Comparison of ENCODE assay signal across 9 mouse cellular contexts in genomic region chr16:11034193-11034803, GRCm38 (mm10). TPM values are rescaled to one million over a fixed set of nuclear protein-coding genes. Genes with fewer than 3 reads are reported as not detected.
DNase-seq lines count a peak whose midpoint lies in the region; ATAC-seq and TF ChIP-seq lines count a peak whose summit lies in the region.
"Had no signal": no experiment of that assay in that cellular context is flagged by ENCODE, and none has a peak within 500 bp of the region (broad histone marks: within the 10 kb centered on the region; RNA-seq: fewer than 3 reads in every experiment).

No protein-coding gene starts in this region.

- H3K36me3 ChIP-seq in kidney, embryonic 16.5 days (ENCODE audit: insufficient read depth, low read length): no peaks in the 10 kb centered on the region
- H3K36me3 ChIP-seq in liver, adult 2 months (ENCODE audit: control insufficient read depth, insufficient read depth, low read length): no peaks in the 10 kb centered on the region
- no peaks in the 10 kb centered on the region for H3K36me3 ChIP-seq in neural tube, embryonic 12.5 days
- no peaks in the 10 kb centered on the region for H3K36me3 ChIP-seq in stomach, postnatal 0 days (ENCODE audit: control insufficient read depth, insufficient read depth, low read length)
- H3K36me3 ChIP-seq: embryonic facial prominence, embryonic 12.5 days had no signal

- peak; percentile 91 for ATAC-seq in granulocyte monocyte progenitor cell, adult 5-6 weeks (replicated peaks; ENCODE audit: poor library complexity, severe bottlenecking)
- peak; percentile 33 for ATAC-seq in kidney, embryonic 16.5 days (ENCODE audit: low FRiP score, low TSS enrichment)
- 0 out of 2 replicates have a peak, but pooled peaks have one; percentile 41 for ATAC-seq in neural tube, embryonic 12.5 days (ENCODE audit: low FRiP score, low read depth)
- peak; percentile 82 for ATAC-seq in stomach, postnatal 0 days (ENCODE audit: low FRiP score, low TSS enrichment)

- TF ChIP-seq POLR2A in liver, adult 2 months (IDR thresholded peaks at IDR 0.05; ENCODE audit: extremely low read depth, insufficient read depth, low read length): no peak

- WGBS in kidney, embryonic 16.5 days: 2% methylated on average over 4 of the region's 4 CpGs
- WGBS in liver, adult 2 months: 0% methylated on average over 4 of the region's 4 CpGs
- WGBS in neural tube, embryonic 12.5 days: 0% methylated on average over 4 of the region's 4 CpGs
- 3% methylated on average over 4 of the region's 4 CpGs for WGBS in stomach, postnatal 0 days

- no peak overlapping the region for H3K4me2 ChIP-seq in kidney, embryonic 16.5 days (replicated peaks; ENCODE audit: low read depth, low read length)
- H3K4me2 ChIP-seq in neural tube, embryonic 12.5 days (replicated peaks): no peak overlapping the region
- H3K4me2 ChIP-seq in stomach, postnatal 0 days (replicated peaks; ENCODE audit: low read depth): no peak overlapping the region
- H3K4me2 ChIP-seq: embryonic facial prominence, embryonic 12.5 days had no signal

- no peaks in the 10 kb centered on the region for H3K79me2 ChIP-seq in liver, adult 2 months (ENCODE audit: control insufficient read depth, insufficient read depth, low read length)

- no peaks in the 10 kb centered on the region for H3K4me1 ChIP-seq in kidney, embryonic 16.5 days (ENCODE audit: insufficient read depth, low read length)
- no peaks in the 10 kb centered on the region for H3K4me1 ChIP-seq in liver, adult 2 months (ENCODE audit: control insufficient read depth, insufficient read depth, low read length)
- no peaks in the 10 kb centered on the region for H3K4me1 ChIP-seq in neural tube, embryonic 12.5 days
- no peaks in the 10 kb centered on the region for H3K4me1 ChIP-seq in stomach, postnatal 0 days (replicated peaks; ENCODE audit: control insufficient read depth, insufficient read depth)
- H3K4me1 ChIP-seq: embryonic facial prominence, embryonic 12.5 days had no signal

- H3K9me3 ChIP-seq in kidney, embryonic 16.5 days (ENCODE audit: low read length): no peaks in the 10 kb centered on the region
- H3K9me3 ChIP-seq in neural tube, embryonic 12.5 days: no peaks in the 10 kb centered on the region
- H3K9me3 ChIP-seq in stomach, postnatal 0 days (ENCODE audit: control insufficient read depth, low read length): no peaks in the 10 kb centered on the region
- H3K9me3 ChIP-seq: embryonic facial prominence, embryonic 12.5 days had no signal

- no peak overlapping the region for H3K4me3 ChIP-seq in kidney, embryonic 16.5 days (ENCODE audit: low read length)
- H3K4me3 ChIP-seq in liver, adult 2 months (ENCODE audit: insufficient read depth, low read depth, low read length): no peak overlapping the region
- no peak overlapping the region for H3K4me3 ChIP-seq in neural tube, embryonic 12.5 days
- H3K4me3 ChIP-seq in stomach, postnatal 0 days (ENCODE audit: low read depth, low read length): no peak overlapping the region
- H3K4me3 ChIP-seq: embryonic facial prominence, embryonic 12.5 days had no signal

- H3K9ac ChIP-seq in kidney, embryonic 16.5 days (replicated peaks; ENCODE audit: low read length): no peak overlapping the region
- no peak overlapping the region for H3K9ac ChIP-seq in liver, adult 2 months (ENCODE audit: low read depth, low read length)
- H3K9ac ChIP-seq in neural tube, embryonic 12.5 days: no peak overlapping the region
- no peak overlapping the region for H3K9ac ChIP-seq in stomach, postnatal 0 days (ENCODE audit: low read length)
- H3K9ac ChIP-seq: embryonic facial prominence, embryonic 12.5 days had no signal

- no peaks in the 10 kb centered on the region for H3K27me3 ChIP-seq in kidney, embryonic 16.5 days (ENCODE audit: insufficient read depth, low read length)
- no peaks in the 10 kb centered on the region for H3K27me3 ChIP-seq in liver, adult 2 months (ENCODE audit: control insufficient read depth, insufficient read depth, low read length)
- no peaks in the 10 kb centered on the region for H3K27me3 ChIP-seq in neural tube, embryonic 12.5 days (replicated peaks)
- no peaks in the 10 kb centered on the region for H3K27me3 ChIP-seq in stomach, postnatal 0 days (ENCODE audit: control insufficient read depth, insufficient read depth, low read length)
- H3K27me3 ChIP-seq: embryonic facial prominence, embryonic 12.5 days had no signal

- DNase-seq in 416B (ENCODE audit: low read depth): peak; percentile 85
- peak; percentile 87 for DNase-seq in adrenal gland, adult 2 months
- peak; percentile 61 for DNase-seq in embryo, embryonic 11.5 days (ENCODE audit: low read depth, low spot score)
- DNase-seq in liver, adult 2 months (ENCODE audit: extremely low read depth, low read depth, low spot score): peak; percentile 63
- peak; percentile 88 for DNase-seq in stomach, postnatal 0 days (ENCODE audit: low spot score)

- H3K27ac ChIP-seq in kidney, embryonic 16.5 days (ENCODE audit: low read length): no peak overlapping the region
- H3K27ac ChIP-seq in liver, adult 2 months (replicated peaks; ENCODE audit: insufficient read depth, low read depth, low read length): no peak overlapping the region
- H3K27ac ChIP-seq in neural tube, embryonic 12.5 days: no peak overlapping the region
- no peak overlapping the region for H3K27ac ChIP-seq in stomach, postnatal 0 days (replicated peaks)
- H3K27ac ChIP-seq: embryonic facial prominence, embryonic 12.5 days had no signal

- no peak for TF ChIP-seq EP300 in stomach, postnatal 0 days (optimal IDR thresholded peaks at IDR 0.05)

- peak; percentile 100 for TF ChIP-seq CTCF in liver, adult 2 months (IDR thresholded peaks at IDR 0.05; ENCODE audit: low read depth, low read length)
- TF ChIP-seq CTCF in stomach, postnatal 0 days (IDR thresholded peaks at IDR 0.05; ENCODE audit: low read depth): peak; percentile 100

RNA-seq across cellular contexts. Expression of gene Snn, which starts 26.4 kb away (rescaled TPM):
- 10 to 100 TPM in 1 of 2 experiments, 1 to 10 TPM in 1; 9.7 to 16.5 TPM for total RNA-seq in adrenal gland, adult 2 months (2021)
- polyA plus RNA-seq in adrenal gland, adult 2 months (2012; rRNA removed): 9.1 and 9.2 TPM in 2 replicates
- 1.8 and 2.2 TPM in 2 replicates for total RNA-seq in granulocyte monocyte progenitor cell, adult 5-6 weeks (2014; fragmentation: Nextera tagmentation)
- 0.43 and 2.0 TPM in 2 replicates for total RNA-seq in granulocyte monocyte progenitor cell, adult 5-6 weeks (2017)
- polyA plus RNA-seq in kidney, embryonic 16.5 days (2015; fragmentation: Nextera tagmentation; extraction: Ambion mirVana): 40.6 and 42.1 TPM in 2 replicates
- total RNA-seq in liver, adult 2 months (2014; rRNA removed): 1.0 and 1.9 TPM in 2 replicates
- 1.2 and 2.5 TPM in 2 replicates for polyA plus RNA-seq in liver, adult 2 months (2012; rRNA removed)
- polyA plus RNA-seq in neural tube, embryonic 12.5 days (2016; fragmentation: Nextera tagmentation; extraction: Ambion mirVana): 115 and 117 TPM in 2 replicates
- 11.8 and 12.2 TPM in 2 replicates for polyA plus RNA-seq in stomach, postnatal 0 days (2015; fragmentation: Nextera tagmentation; extraction: Ambion mirVana)

RNA-seq across cellular contexts. Expression of gene Litaf, which starts 31.7 kb away (rescaled TPM):
- total RNA-seq in adrenal gland, adult 2 months (2021): 10 to 100 TPM; 50.4 to 65.2 TPM
- polyA plus RNA-seq in adrenal gland, adult 2 months (2012; rRNA removed): 221 and 284 TPM in 2 replicates
- 46.4 and 48.0 TPM in 2 replicates for total RNA-seq in granulocyte monocyte progenitor cell, adult 5-6 weeks (2014; fragmentation: Nextera tagmentation)
- 27.4 and 33.4 TPM in 2 replicates for total RNA-seq in granulocyte monocyte progenitor cell, adult 5-6 weeks (2017)
- 134 and 138 TPM in 2 replicates for polyA plus RNA-seq in kidney, embryonic 16.5 days (2015; fragmentation: Nextera tagmentation; extraction: Ambion mirVana)
- 27.4 and 44.2 TPM in 2 replicates for total RNA-seq in liver, adult 2 months (2014; rRNA removed)
- 161 and 185 TPM in 2 replicates for polyA plus RNA-seq in liver, adult 2 months (2012; rRNA removed)
- 47.7 and 52.1 TPM in 2 replicates for polyA plus RNA-seq in neural tube, embryonic 12.5 days (2016; fragmentation: Nextera tagmentation; extraction: Ambion mirVana)
- polyA plus RNA-seq in stomach, postnatal 0 days (2015; fragmentation: Nextera tagmentation; extraction: Ambion mirVana): 68.1 and 69.5 TPM in 2 replicates

Comparison
In these comparisons a context has a peak if more than half of its experiments do, and no peak if none do; other contexts are left out.
1. ATAC-seq: peak in every context shown above with its lines; median percentile 91 in granulocyte monocyte progenitor cell, adult 5-6 weeks; 82 in stomach, postnatal 0 days; 41 in neural tube, embryonic 12.5 days; 33 in kidney, embryonic 16.5 days.